ENCODE assay signal across 8 mouse cellular contexts in genomic region chr11:101062971-101063675, GRCm38 (mm10). TPM values are rescaled to one million over a fixed set of nuclear protein-coding genes. Genes with fewer than 3 reads are reported as not detected.
DNase-seq lines count a peak whose midpoint lies in the region; ATAC-seq and TF ChIP-seq lines count a peak whose summit lies in the region.

No protein-coding gene starts in this region.

- H3K27ac ChIP-seq in lung, embryonic 14.5 days (ENCODE audit: low read depth), result peak overlapping the region; percentile 96
- peak overlapping the region; percentile 93 for H3K27ac ChIP-seq in embryonic fibroblast, embryonic 13.5 days (ENCODE audit: insufficient read depth, low read length)
- peak overlapping the region; percentile 94 for H3K27ac ChIP-seq in intestine, embryonic 14.5 days (ENCODE audit: low read depth)

- TF ChIP-seq POLR2A in embryonic fibroblast, embryonic 13.5 days (IDR thresholded peaks at IDR 0.05; ENCODE audit: low read depth, low read length), result no peak
- TF ChIP-seq POLR2A in myocyte (IDR thresholded peaks at IDR 0.05; ENCODE audit: insufficient read length, low read depth), result no peak

- DNase-seq in lung, embryonic 14.5 days, result no peak
- no peak for DNase-seq in lung, postnatal 10 days
- no peak for DNase-seq in intestine, embryonic 14.5 days (ENCODE audit: low spot score)
- no peak for DNase-seq in layer of hippocampus, postnatal 10 days (ENCODE audit: low spot score in 2 of 2)
- DNase-seq in adrenal gland, postnatal 36 days, result no peak
- no peak for DNase-seq in layer of hippocampus, adult 9-11 months

- H3K9ac ChIP-seq in lung, embryonic 14.5 days, result peak overlapping the region; percentile 14; the same call in 1 of the 2 replicates
- H3K9ac ChIP-seq in intestine, embryonic 14.5 days (ENCODE audit: low read length), result no peak overlapping the region

- no peak overlapping the region for H3K4me3 ChIP-seq in lung, embryonic 14.5 days (ENCODE audit: low read depth, low read length)
- no peak overlapping the region for H3K4me3 ChIP-seq in embryonic fibroblast, embryonic 13.5 days (ENCODE audit: insufficient read depth, low read length)
- no peak overlapping the region for H3K4me3 ChIP-seq in intestine, embryonic 14.5 days (ENCODE audit: low read depth, low read length)
- H3K4me3 ChIP-seq in myocyte, result no peak overlapping the region

- 56% methylated on average over 14 of the region's 14 CpGs for WGBS in lung, embryonic 14.5 days
- 55% methylated on average over 14 of the region's 14 CpGs for WGBS in intestine, embryonic 14.5 days

- peaks cover 41% of the 10 kb centered on the region for H3K4me1 ChIP-seq in lung, embryonic 14.5 days (ENCODE audit: insufficient read depth)
- H3K4me1 ChIP-seq in embryonic fibroblast, embryonic 13.5 days (ENCODE audit: control insufficient read depth, insufficient read depth, low read length), result peaks cover 26% of the 10 kb centered on the region
- peaks cover 63% of the 10 kb centered on the region for H3K4me1 ChIP-seq in intestine, embryonic 14.5 days (replicated peaks; ENCODE audit: control insufficient read depth, insufficient read depth, low read length)

- H3K36me3 ChIP-seq in lung, embryonic 14.5 days (ENCODE audit: insufficient read depth), result peaks cover 23% of the 10 kb centered on the region
- H3K36me3 ChIP-seq in intestine, embryonic 14.5 days (ENCODE audit: control insufficient read depth, insufficient read depth, low read length), result no peaks in the 10 kb centered on the region
- H3K36me3 ChIP-seq in myocyte (ENCODE audit: control insufficient read depth, insufficient read depth), result no peaks in the 10 kb centered on the region

- H3K9me3 ChIP-seq in lung, embryonic 14.5 days (ENCODE audit: low read depth, low read length), result no peaks in the 10 kb centered on the region
- no peaks in the 10 kb centered on the region for H3K9me3 ChIP-seq in intestine, embryonic 14.5 days (ENCODE audit: control insufficient read depth, low read length)

- peak overlapping the region; percentile 32 for H3K4me2 ChIP-seq in lung, embryonic 14.5 days
- peak overlapping the region; percentile 6; the same call in 1 of the 2 replicates for H3K4me2 ChIP-seq in intestine, embryonic 14.5 days (ENCODE audit: low read length)
- H3K4me2 ChIP-seq in myocyte (ENCODE audit: low read depth), result peak overlapping the region; percentile 43

- H3K79me2 ChIP-seq in myocyte (ENCODE audit: control insufficient read depth, insufficient read depth), result no peaks in the 10 kb centered on the region

- TF ChIP-seq CTCF in lung, embryonic 14.5 days (IDR thresholded peaks at IDR 0.05; ENCODE audit: low read depth), result no peak
- TF ChIP-seq CTCF in embryonic fibroblast, embryonic 13.5 days (IDR thresholded peaks at IDR 0.05; ENCODE audit: borderline replicate concordance, insufficient read depth, low read length), result no peak

- peak overlapping the region; percentile 7 for H3ac ChIP-seq in myocyte (ENCODE audit: control insufficient read depth, insufficient read length)

- ATAC-seq in lung, embryonic 14.5 days (ENCODE audit: insufficient read depth), result peak; percentile 4; the same call in 1 of the 2 replicates
- peak; percentile 11; the same call in 1 of the 2 replicates for ATAC-seq in intestine, embryonic 14.5 days (replicated peaks; ENCODE audit: low FRiP score, low TSS enrichment, low read depth)

- H3K27me3 ChIP-seq in lung, embryonic 14.5 days (ENCODE audit: insufficient read depth, low read length), result no peaks in the 10 kb centered on the region
- H3K27me3 ChIP-seq in intestine, embryonic 14.5 days (replicated peaks; ENCODE audit: control insufficient read depth, insufficient read depth, low read length), result no peaks in the 10 kb centered on the region
- H3K27me3 ChIP-seq in myocyte (ENCODE audit: control insufficient read depth, insufficient read depth, insufficient read length), result no peaks in the 10 kb centered on the region

TF ChIP-seq in myocyte, 11 proteins besides CTCF, POLR2A, EP300 and RAD21:
- no peak for TF ChIP-seq MYOD1 (IDR thresholded peaks at IDR 0.05; ENCODE audit: control insufficient read depth in 1 of 3, insufficient read length in 2 of 3, low read depth in 2 of 3)
- TF ChIP-seq TCF12 (IDR thresholded peaks at IDR 0.05; ENCODE audit: insufficient read depth, poor library complexity, severe bottlenecking), result no peak
- TF ChIP-seq MAX (IDR thresholded peaks at IDR 0.05; ENCODE audit: low read depth), result no peak
- no peak for TF ChIP-seq E2F4 (IDR thresholded peaks at IDR 0.05; ENCODE audit: insufficient read depth)
- TF ChIP-seq TCF3 (IDR thresholded peaks at IDR 0.05; ENCODE audit: insufficient read length, low read depth), result no peak
- TF ChIP-seq POLR2AphosphoS2 (IDR thresholded peaks at IDR 0.05; ENCODE audit: insufficient read length, low read depth), result no peak

RNA-seq across cellular contexts. Expression of gene Naglu, which starts 6.7 kb away (rescaled TPM):
- 13.2 and 14.0 TPM in 2 replicates for polyA plus RNA-seq in lung, embryonic 14.5 days (2014; fragmentation: Nextera tagmentation; extraction: Ambion mirVana)
- polyA plus RNA-seq in embryonic fibroblast, embryonic 13.5 days (2011; ENCODE audit: insufficient read length, low read depth, missing spikeins), result 21.8 and 24.9 TPM in 2 replicates
- polyA plus RNA-seq in intestine, embryonic 14.5 days (2014; fragmentation: Nextera tagmentation; extraction: Ambion mirVana), result 11.5 and 12.7 TPM in 2 replicates
- polyA plus RNA-seq in myocyte (2012; fragmentation: generic; extraction: Trizol), result 19.8 TPM
- total RNA-seq in layer of hippocampus, postnatal 10 days (2021), result 1 to 10 TPM; 8.6 to 9.9 TPM
- 10 to 100 TPM; 36.3 to 47.0 TPM for total RNA-seq in adrenal gland, postnatal 36 days (2021)

RNA-seq across cellular contexts. Expression of gene Hsd17b1, which starts 15.1 kb away (rescaled TPM):
- not detected in 2 replicates for polyA plus RNA-seq in lung, embryonic 14.5 days (2014; fragmentation: Nextera tagmentation; extraction: Ambion mirVana)
- polyA plus RNA-seq in embryonic fibroblast, embryonic 13.5 days (2011; ENCODE audit: insufficient read length, low read depth, missing spikeins), result 1.2 and 5.2 TPM in 2 replicates
- not detected in 2 replicates for polyA plus RNA-seq in intestine, embryonic 14.5 days (2014; fragmentation: Nextera tagmentation; extraction: Ambion mirVana)
- 0.49 TPM for polyA plus RNA-seq in myocyte (2012; fragmentation: generic; extraction: Trizol)
- under 1 TPM; 0.33 to 0.37 TPM for total RNA-seq in layer of hippocampus, postnatal 10 days (2021)
- 1 to 10 TPM; 1.5 to 3.3 TPM for total RNA-seq in adrenal gland, postnatal 36 days (2021)

RNA-seq across cellular contexts. Expression of gene Coasy, which starts 19.2 kb away (rescaled TPM):
- 37.9 and 38.0 TPM in 2 replicates for polyA plus RNA-seq in lung, embryonic 14.5 days (2014; fragmentation: Nextera tagmentation; extraction: Ambion mirVana)
- 14.9 and 15.0 TPM in 2 replicates for polyA plus RNA-seq in embryonic fibroblast, embryonic 13.5 days (2011; ENCODE audit: insufficient read length, low read depth, missing spikeins)
- 39.7 and 45.5 TPM in 2 replicates for polyA plus RNA-seq in intestine, embryonic 14.5 days (2014; fragmentation: Nextera tagmentation; extraction: Ambion mirVana)
- 39.7 TPM for polyA plus RNA-seq in myocyte (2012; fragmentation: generic; extraction: Trizol)
- total RNA-seq in layer of hippocampus, postnatal 10 days (2021), result 10 to 100 TPM; 32.9 to 37.7 TPM
- 100 to 1,000 TPM in 1 of 2 experiments, 10 to 100 TPM in 1; 71.3 to 111 TPM for total RNA-seq in adrenal gland, postnatal 36 days (2021)

RNA-seq across cellular contexts. Expression of gene Mlx, which starts 24.0 kb away (rescaled TPM):
- polyA plus RNA-seq in lung, embryonic 14.5 days (2014; fragmentation: Nextera tagmentation; extraction: Ambion mirVana), result 39.1 and 40.5 TPM in 2 replicates
- 29.9 and 30.1 TPM in 2 replicates for polyA plus RNA-seq in embryonic fibroblast, embryonic 13.5 days (2011; ENCODE audit: insufficient read length, low read depth, missing spikeins)
- polyA plus RNA-seq in intestine, embryonic 14.5 days (2014; fragmentation: Nextera tagmentation; extraction: Ambion mirVana), result 43.6 and 48.0 TPM in 2 replicates
- 29.3 TPM for polyA plus RNA-seq in myocyte (2012; fragmentation: generic; extraction: Trizol)
- total RNA-seq in layer of hippocampus, postnatal 10 days (2021), result 10 to 100 TPM; 39.2 to 50.3 TPM
- total RNA-seq in adrenal gland, postnatal 36 days (2021), result 10 to 100 TPM; 50.1 to 63.1 TPM

RNA-seq across cellular contexts. Expression of gene Psmc3ip, which starts 32.1 kb away (rescaled TPM):
- polyA plus RNA-seq in lung, embryonic 14.5 days (2014; fragmentation: Nextera tagmentation; extraction: Ambion mirVana), result 39.9 and 44.1 TPM in 2 replicates
- polyA plus RNA-seq in embryonic fibroblast, embryonic 13.5 days (2011; ENCODE audit: insufficient read length, low read depth, missing spikeins), result 10.3 and 12.9 TPM in 2 replicates
- polyA plus RNA-seq in intestine, embryonic 14.5 days (2014; fragmentation: Nextera tagmentation; extraction: Ambion mirVana), result 29.1 and 38.1 TPM in 2 replicates
- polyA plus RNA-seq in myocyte (2012; fragmentation: generic; extraction: Trizol), result 7.1 TPM
- 1 to 10 TPM; 5.8 to 7.0 TPM for total RNA-seq in layer of hippocampus, postnatal 10 days (2021)
- 1 to 10 TPM; 5.8 to 6.6 TPM for total RNA-seq in adrenal gland, postnatal 36 days (2021)
